Mouse (Mus musculus): ENCODE data around the gene Wipf2.
A peak's percentile ranks its signal among the peaks of the same experiment; 100 is the strongest.

The Wipf2 gene

DNA sequence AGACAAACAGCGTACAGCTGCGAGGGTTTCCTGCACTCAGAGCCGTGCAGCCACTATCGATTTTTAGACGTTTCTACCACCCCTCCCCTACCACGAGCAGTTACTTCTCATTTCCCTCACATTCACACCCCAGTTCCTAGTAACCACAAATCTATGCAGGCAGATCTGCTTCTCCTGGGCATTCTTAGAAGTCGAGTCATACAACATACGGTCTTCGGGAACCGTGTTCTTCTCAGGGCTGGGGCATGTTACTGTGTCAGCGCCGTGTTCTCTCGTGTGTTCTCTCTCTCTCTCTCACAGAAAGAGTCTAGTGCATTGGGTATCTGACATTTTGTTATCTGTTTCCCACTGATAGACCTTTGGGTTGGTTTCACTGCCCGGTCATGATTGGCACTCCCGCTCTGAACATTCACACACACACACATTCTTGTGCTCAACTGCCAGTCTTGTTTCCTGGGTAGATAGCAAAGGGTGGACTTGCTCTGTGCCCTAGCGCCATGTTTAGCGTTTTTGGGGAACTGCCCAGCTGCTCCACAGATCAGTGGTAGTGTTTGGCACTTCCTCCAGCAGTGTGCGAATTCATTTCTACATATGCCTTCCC lies 84.6 kb downstream of the Wipf2 start:
- DNase-seq, result peak; percentile 47

DNA sequence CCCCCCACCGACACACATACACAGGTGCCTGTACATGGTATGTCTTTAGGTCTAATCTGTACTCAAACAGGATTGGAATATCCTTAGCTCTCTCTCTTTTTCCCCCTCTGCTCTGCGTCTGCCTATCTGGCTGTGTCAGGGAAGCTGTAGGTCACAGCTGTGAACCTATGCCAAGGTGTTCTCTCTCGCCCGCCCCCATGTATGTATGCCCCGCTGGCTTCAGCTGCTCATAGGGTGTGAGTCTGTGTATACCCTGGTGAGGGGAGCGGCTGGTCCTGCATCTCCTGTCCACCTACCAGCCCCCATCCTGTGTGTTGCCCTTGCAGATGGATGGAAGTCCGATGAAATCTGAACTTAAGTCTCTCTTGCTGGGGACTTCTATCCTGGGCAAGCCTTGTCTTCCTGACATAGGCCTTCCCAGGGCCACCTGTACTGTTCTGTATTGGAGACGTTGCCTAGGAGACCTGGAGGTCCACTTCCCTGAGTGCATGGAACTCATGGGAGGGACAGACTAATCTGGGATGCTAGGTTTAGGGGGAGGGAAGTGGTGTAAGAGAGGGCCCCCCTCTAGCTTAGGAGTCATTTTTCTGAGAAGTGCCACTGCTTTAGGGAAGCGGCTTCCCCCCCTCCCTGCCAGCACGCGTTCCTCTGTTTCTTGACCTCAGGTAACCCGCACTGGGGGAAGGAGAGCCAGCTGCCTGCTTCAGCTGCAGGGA lies 86.0 kb downstream of the Wipf2 start:
- no peak for DNase-seq

- DNase-seq, result no peak
Measured at GRCm38 (mm10) chr11:98949958-98950460, 86.6 kb downstream of the Wipf2 start.

- DNase-seq, result no peak
Measured at GRCm38 (mm10) chr11:98950484-98950883, 87.0 kb downstream of the Wipf2 start.

DNA sequence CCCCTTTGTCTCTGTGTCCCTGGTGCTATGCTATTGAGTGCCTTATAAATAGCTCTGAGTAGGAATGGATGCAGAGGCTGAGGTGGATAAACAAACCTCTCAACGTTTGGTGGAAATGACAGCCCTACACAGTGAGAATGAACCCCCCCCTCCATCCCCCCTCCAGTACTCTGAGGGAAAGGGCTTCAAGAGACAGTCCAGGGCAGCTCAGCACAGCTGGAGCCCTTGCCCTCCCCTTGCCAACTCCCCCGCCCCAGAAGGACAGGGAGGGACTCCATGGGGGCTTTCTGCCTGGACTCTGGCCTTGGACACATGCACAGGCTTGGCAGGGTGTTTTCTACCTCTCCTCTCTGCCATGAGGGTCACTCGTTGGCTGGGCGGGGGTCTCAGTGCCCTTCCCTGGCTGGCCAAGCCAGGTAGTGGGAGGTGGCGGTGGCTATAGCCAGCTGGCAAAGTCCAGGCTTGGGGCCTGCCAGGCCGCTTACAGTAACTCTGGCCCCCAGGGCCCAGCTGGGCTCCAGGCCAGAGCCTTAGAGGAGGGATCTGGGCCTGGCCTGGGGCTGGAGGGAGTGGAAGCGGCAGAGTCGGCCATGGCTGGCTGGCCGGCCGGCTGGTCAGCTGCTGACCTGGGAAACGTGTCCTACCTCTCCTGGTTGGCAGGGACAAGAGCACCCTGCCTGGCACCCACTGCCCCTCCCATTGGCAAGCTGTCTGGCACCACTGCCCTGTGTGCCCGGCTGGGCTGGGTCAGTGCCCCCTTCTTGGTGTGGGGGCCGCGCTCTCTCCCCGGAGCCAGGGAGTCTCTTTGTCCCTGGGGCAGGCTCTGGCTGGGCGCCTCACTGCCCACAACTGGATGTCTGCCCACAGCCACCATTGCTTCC lies 87.8 kb downstream of the Wipf2 start:
- DNase-seq, result no peak

- DNase-seq, result no peak
Measured at GRCm38 (mm10) chr11:98952111-98952510, 88.7 kb downstream of the Wipf2 start.

GRCm38 (mm10) chr11:98952736-98953135 lies 89.3 kb downstream of the Wipf2 start:
- peak; percentile 29 for DNase-seq

- no peak for DNase-seq
Measured at GRCm38 (mm10) chr11:98953361-98953760, 89.9 kb downstream of the Wipf2 start.

DNA sequence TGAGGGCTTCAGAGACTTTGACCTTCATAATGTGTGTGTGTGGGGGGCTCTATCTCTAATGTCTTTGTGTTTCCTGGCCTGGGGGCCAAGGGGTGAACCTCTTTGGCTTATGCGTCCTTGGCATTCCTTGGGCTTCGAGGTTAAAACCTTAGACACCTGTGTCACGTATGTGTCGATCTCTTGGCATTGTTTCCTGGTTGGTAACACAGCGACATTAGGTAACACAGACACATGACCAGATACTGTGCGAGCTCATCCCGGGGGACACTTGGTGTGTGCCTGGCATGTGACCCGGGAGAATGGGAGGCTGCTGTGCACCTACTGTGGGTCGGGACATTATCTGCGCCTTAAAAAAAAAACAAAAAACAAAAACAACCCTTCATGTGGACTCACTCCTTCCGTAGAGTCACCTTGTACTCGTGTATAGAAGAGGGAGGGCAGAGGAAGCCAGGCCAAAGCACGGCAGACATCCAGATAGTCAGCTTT lies 90.4 kb downstream of the Wipf2 start:
- DNase-seq, result no peak

GRCm38 (mm10) chr11:98954373-98954772 lies 90.9 kb downstream of the Wipf2 start:
- peak; percentile 92 for DNase-seq

All from thymus, postnatal 4 days (tissue).